Mouse (Mus musculus) central nervous system, embryonic 14 days (tissue): ENCODE results near the gene Mink1. TPM values are rescaled to one million over a fixed set of nuclear protein-coding genes. Genes with fewer than 3 reads are reported as not detected.

Source experiments
- polyA plus RNA-seq: library from polyadenylated mRNA; depleted of rRNA; stranded (reverse); fragments of >200 nt; gene quantifications from 2 replicates; pipeline ENCODE4 v1.2.3, GENCODE M21; 2012; rRNA removed

The Mink1 gene
- 89.5 and 96.5 TPM in 2 replicates for polyA plus RNA-seq

GRCm38 (mm10) chr11:70562287-70562994 is at the start of gene Mink1:
Gene Mink1 (plus strand): TSS chr11:70562881.

DNA sequence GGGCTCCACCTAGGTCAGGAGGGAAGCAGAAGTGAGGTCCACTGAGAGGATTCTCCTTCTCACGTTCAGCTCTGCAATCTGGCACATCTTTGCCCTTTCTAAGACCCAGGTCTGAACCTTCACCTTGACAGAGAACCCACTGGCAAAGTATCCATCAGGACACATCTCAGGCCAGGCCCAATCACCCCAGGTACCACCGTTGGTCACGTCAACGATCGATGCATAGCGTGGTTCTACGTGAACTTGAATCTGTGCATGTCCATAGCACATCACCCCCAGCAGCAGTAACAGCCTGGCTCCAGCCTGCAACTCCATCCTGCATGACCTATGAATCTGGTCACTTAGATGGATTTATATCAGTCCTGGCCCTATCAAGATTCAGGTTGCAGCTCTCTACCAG is 48.4 kb upstream of the Mink1 start, which contains the start of gene Vmo1:
Gene Vmo1, minus strand, starts transcription at position 329 of the 400 bp plus-strand sequence.

DNA sequence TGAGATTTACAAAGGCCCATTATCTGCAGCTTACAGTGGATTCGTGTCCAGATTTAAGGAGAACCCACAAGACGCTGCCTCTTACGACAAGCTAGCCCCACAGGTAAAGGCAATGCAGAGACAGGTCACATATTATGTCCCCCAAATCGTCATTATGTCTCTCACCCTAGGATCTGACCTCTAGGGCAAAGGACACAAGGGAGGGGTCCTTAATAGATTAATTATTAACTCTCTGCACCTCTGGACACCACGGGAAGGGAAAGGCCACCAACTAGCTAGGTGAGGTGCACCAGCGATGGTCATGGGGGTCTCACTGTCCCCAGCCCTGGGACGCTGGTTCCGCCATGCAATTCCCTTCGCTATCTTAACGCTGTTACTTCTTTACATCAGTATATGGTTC is 43.8 kb upstream of the Mink1 start, which contains the start of gene Gltpd2:
Gene Gltpd2, plus strand, starts transcription at position 274 of the 400 bp plus-strand sequence.

DNA sequence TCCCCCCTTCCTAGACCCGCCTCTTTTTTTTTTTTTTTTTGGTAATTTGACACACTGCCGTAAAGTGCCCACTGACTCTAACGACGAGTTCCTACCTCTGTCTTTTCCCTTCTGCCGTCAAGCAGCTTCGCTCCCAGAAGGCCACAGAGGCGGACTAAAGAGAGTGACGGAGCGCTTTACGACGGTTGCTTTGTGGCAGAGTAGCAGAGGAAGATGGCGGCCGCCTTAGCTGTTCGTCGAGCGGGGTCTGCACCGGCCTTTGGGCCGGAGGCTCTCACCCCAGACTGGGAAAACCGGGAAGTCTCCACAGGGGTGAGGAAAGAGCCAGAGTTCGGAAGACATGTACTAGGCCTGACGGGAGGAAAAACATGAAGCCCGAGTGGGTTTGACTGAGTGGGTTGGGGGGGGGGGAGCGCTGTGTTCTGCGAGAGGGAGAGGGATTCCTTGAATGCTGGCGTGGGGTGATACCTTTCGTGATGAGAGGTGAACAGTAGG is 37.5 kb upstream of the Mink1 start, which contains the start of gene Psmb6:
Gene Psmb6, plus strand, starts transcription at position 184 of the 495 bp plus-strand sequence.

DNA sequence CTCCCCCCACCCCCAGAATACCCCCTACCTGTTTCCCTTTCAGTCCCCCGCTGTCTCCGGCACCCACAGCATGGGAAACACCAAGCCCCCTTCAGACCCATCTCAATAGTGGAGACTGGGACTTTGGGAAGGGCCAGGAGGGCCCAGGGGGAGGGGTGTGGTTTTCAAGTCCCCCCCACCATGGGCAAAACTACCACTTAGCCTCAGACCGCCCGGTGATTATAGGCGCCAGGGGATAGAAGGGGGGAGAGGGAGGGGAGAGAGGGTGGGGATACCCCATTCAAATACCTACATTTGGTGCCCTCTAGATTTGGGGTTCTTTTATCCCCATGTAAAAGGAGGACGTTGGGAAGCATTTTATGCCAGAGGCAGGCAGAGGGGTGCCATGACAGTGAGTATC is 29.8 kb upstream of the Mink1 start, which contains the start of gene Gm40193:
Gene Gm40193, minus strand, starts transcription at position 101 of the 400 bp plus-strand sequence.

GRCm38 (mm10) chr11:70539877-70540587 is 22.6 kb upstream of the Mink1 start, which contains the start of gene Pld2:
Gene Pld2 (plus strand): TSS chr11:70540064.

GRCm38 (mm10) chr11:70615516-70616093 is 52.9 kb downstream of the Mink1 start, which contains the start of gene 4930544D05Rik:
Gene 4930544D05Rik (plus strand): TSS chr11:70615848.

GRCm38 (mm10) chr11:70619101-70619500 is 56.4 kb downstream of the Mink1 start, which contains the start of gene Chrne:
Gene Chrne (minus strand): TSS chr11:70619216.

DNA sequence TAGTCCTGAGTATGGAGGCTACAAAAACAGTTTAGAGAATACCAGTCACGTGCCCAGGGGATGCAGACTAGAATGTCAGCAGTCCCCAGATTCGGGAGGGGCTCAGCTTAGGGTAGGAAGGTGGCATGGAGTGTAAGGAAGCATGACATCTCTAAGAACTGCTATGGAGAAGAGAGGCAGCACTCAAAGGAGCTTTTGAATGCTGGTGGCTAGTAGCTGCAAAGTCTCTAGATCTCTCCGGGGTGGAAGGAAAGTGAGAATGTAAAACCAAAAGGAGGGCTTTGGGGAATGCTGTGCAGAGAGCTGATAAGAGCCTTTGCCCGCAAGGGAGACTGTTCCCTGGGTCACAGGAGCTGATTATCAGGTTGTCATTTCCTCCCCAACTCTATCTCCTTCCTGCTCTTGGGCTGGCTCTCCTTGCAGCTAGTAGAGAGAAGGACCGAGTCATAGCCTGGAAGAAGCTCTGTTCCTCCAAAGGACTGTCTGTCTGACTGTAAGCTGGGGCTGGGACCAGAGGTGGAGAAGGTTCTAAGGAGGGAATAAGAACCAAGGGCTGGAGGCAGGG is 76.1 kb downstream of the Mink1 start, which contains the start of gene Gp1ba:
Gene Gp1ba, plus strand, starts transcription at position 409 of the 565 bp plus-strand sequence.

DNA sequence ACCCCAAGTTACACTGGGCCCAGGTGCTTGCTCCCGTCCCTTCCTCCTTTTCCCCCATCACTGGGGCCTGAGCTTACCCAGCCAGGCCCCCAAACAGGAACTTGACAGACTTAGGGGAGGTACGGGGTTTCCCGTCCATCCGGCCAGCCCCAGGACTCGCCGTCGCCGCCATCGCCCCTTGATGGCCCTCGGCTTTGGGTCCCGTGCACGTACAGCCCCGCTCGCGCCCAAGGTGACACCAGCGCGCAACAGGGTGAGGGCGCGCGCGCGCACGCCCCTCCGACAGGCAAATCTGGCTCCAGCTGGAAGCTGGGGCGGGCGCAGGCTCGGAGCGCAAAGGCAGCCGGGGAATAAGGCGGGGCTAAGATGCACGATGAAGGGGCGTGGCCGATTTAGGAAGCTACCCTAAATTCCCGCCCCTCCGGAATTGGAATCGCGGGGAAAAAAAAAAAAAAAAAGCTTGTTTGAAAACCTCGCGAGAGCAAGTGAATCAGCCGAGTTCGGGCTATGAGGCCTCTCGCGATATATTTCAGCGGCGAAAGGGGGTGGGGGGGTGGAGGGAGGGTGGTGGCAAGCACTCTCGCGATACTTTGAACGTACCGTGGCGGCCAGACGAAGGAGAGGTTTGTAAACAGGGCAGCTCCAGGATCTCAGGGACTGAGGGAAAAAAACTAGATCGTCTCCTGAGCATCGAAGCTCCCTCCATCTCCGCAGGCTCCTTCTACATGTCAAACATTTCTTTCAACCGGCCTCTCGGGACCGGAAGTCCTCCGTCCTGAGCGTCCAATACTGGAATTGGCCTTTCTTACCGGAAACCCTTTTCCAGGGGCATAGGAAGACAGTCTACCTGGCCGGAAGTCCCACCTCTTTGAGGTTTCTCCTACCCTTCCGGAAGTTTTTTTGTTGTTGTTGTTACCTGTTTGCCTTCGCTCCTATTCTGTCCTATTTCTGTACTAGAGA is 84.3 kb downstream of the Mink1 start, which contains the start of the genes Rnf167 and Slc25a11:
Gene Rnf167, plus strand, starts transcription at position 545 of the 960 bp plus-strand sequence.
Gene Slc25a11, minus strand, starts transcription at position 789 of the 960 bp plus-strand sequence.

DNA sequence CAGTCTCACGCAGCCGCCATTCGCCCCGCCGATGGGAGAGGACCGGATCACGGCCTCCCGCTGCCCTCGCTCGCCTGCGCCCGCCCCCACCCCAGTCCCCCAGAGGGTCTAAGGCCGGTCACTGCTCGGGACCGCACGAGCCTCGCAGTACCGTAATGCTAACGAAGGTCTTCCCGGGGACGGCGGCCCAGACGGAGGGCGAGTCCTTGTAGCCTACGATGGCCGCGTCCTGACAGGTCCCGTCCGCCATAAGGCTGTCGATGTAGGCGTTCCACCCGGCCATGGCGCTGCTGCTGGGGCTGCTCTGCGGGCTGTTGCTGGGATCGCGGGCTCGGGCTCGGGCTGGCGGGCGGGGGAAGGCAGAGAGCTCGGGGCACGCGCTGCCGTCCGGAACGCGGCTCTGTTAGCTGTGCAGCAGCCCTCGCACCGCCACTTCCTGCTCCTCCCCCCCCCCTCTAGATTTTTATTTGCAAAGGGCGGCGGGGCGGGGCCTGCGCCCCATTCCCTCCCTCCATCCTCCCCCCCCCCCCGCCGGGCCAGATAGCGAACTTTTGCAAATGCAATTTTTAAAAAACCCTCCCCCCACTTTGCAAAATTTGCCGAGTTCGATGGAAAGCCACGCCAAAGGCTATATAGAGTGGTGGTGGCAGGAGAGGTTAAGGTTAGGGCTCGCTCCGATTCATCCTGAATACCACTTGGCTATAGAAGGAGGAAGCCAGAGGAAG is 91.7 kb downstream of the Mink1 start, which contains the start of gene Pfn1:
Gene Pfn1, minus strand, starts transcription at position 447 of the 725 bp plus-strand sequence.

GRCm38 (mm10) chr11:70656964-70657363 is 94.3 kb downstream of the Mink1 start, which contains the start of gene Eno3:
Gene Eno3 (plus strand): TSS chr11:70657202.

Other genes starting within 250 kb of the Mink1 start
- 0.13 TPM in 1 of 2 replicates, not detected in the other for gene Alox12e, start 240.3 kb upstream of the Mink1 start, polyA plus RNA-seq
- 0.07 and 0.18 TPM in 2 replicates for gene Alox15, start 210.8 kb upstream of the Mink1 start, polyA plus RNA-seq
- 32.2 and 32.3 TPM in 2 replicates for gene Pelp1, start 152.8 kb upstream of the Mink1 start, polyA plus RNA-seq
- gene Arrb2, start 130.2 kb upstream of the Mink1 start, polyA plus RNA-seq = 81.0 and 83.3 TPM in 2 replicates
- gene Med11, start 111.0 kb upstream of the Mink1 start, polyA plus RNA-seq = 40.6 and 42.1 TPM in 2 replicates
- gene Zmynd15, start 103.4 kb upstream of the Mink1 start, polyA plus RNA-seq = 1.5 TPM in 2 replicates
- 3.5 and 5.7 TPM in 2 replicates for gene Cxcl16, start 102.9 kb upstream of the Mink1 start, polyA plus RNA-seq
- gene Tm4sf5, start 57.6 kb upstream of the Mink1 start, polyA plus RNA-seq = 1.5 and 1.7 TPM in 2 replicates
- gene Vmo1, start 48.3 kb upstream of the Mink1 start, polyA plus RNA-seq = 0.15 and 0.31 TPM in 2 replicates
- 0.09 TPM in 1 of 2 replicates, not detected in the other for gene Gltpd2, start 43.7 kb upstream of the Mink1 start, polyA plus RNA-seq
- 513 and 515 TPM in 2 replicates for gene Psmb6, start 37.5 kb upstream of the Mink1 start, polyA plus RNA-seq
- not detected in 2 replicates for gene Gm40193, start 29.9 kb upstream of the Mink1 start, polyA plus RNA-seq
- 16.6 and 22.4 TPM in 2 replicates for gene Pld2, start 22.8 kb upstream of the Mink1 start, polyA plus RNA-seq
- not detected in 2 replicates for gene 4930544D05Rik, start 53.0 kb downstream of the Mink1 start, polyA plus RNA-seq
- gene Chrne, start 56.3 kb downstream of the Mink1 start, polyA plus RNA-seq = 0.14 and 0.19 TPM in 2 replicates
- gene Gp1ba, start 76.2 kb downstream of the Mink1 start, polyA plus RNA-seq = 0.18 and 0.19 TPM in 2 replicates
- gene Rnf167, start 84.4 kb downstream of the Mink1 start, polyA plus RNA-seq = 103 and 104 TPM in 2 replicates
- 125 and 126 TPM in 2 replicates for gene Slc25a11, start 84.6 kb downstream of the Mink1 start, polyA plus RNA-seq
- gene Pfn1, start 91.8 kb downstream of the Mink1 start, polyA plus RNA-seq = 401 and 499 TPM in 2 replicates
- gene Eno3, start 94.3 kb downstream of the Mink1 start, polyA plus RNA-seq = 31.2 and 39.5 TPM in 2 replicates
- 75.6 and 96.1 TPM in 2 replicates for gene Spag7, start 106.5 kb downstream of the Mink1 start, polyA plus RNA-seq
- gene Camta2, start 125.2 kb downstream of the Mink1 start, polyA plus RNA-seq = 19.0 and 22.5 TPM in 2 replicates
- 0.65 and 0.72 TPM in 2 replicates for gene Inca1, start 137.3 kb downstream of the Mink1 start, polyA plus RNA-seq
- 19.6 and 25.0 TPM in 2 replicates for gene Kif1c, start 137.7 kb downstream of the Mink1 start, polyA plus RNA-seq
- gene Zfp3, start 201.3 kb downstream of the Mink1 start, polyA plus RNA-seq = 7.2 and 7.3 TPM in 2 replicates
- 0.38 and 0.48 TPM in 2 replicates for gene Scimp, start 249.7 kb downstream of the Mink1 start, polyA plus RNA-seq